Mouse (Mus musculus) CD4-positive helper T cell, adult 2 months (primary cell): ENCODE results near the gene Mfap2.

Source experiments
- DNase-seq: peaks from one replicate; pipeline ENCODE4 v3.0.0-alpha.2; 2012; ENCODE audit warnings: low read depth, missing footprints, low spot score

The Mfap2 gene

DNA sequence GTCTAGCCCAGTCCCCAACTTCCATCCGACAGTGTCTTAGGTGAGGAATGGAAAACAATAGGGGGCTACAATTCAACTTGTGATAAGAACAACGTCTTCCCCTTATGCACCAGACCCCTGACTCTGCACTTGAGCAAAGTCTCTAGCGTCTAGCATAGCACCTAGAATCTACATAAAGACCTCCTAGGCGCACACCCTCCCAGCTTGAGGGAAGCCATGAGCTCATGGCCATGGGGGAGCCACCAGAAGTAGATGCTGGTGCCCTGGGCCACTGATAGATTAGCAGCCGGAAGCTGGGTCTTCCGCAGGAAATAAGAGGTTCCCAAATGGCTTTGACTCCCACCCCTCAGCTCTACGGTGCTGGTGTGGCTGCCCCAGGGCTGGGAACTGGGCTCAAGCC, 22.7 kb upstream of the Mfap2 start:
- peak; percentile 36 for DNase-seq

DNA sequence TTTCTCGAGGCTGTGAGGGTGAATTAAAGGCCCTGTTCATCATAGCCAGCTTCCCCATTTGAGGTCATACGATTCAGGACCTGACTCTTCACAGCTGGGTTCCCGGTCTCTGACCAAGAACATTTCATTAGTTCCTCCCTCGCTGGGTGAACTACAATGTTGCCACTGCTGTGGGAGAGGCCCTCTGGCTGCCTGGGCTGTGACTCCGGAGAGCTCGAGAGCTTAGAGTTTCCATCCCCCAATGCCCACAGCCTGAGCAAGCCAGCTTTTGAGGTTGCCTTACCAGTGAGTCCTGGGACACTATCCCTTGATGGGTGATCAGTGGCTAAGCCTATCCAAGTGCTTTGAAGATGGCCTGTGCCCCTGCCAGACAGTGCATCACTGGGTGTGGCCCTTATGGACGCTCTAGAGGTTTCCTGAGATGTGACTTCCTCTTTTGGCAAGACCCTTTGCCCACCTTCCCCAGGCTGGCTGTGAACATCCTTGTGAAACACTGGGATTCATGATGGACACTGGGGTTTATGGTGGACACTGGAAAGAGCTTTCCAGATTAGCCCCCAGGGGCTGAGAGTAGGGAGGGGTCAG, 21.4 kb upstream of the Mfap2 start:
- DNase-seq, result no peak

DNA sequence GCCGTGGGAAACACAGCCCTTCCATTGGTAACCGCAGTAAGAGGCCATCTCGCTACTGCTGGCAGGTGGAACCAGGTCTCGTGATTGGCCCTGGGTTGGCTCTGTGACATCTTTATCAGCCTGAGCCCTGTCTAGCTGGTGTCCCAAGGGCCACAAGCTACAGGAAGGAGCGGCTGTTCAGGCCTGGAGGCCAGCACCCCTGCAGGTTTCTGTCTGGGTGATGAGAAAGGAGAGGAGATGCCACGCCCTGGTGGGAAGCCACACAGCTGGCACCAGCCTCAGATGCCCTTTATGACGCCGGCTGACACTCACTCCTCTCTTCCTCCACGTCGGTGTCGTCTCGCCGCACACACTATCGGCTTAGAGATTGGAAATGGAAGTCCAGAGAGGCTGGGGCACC, 20.8 kb upstream of the Mfap2 start:
- peak; percentile 45 for DNase-seq

DNA sequence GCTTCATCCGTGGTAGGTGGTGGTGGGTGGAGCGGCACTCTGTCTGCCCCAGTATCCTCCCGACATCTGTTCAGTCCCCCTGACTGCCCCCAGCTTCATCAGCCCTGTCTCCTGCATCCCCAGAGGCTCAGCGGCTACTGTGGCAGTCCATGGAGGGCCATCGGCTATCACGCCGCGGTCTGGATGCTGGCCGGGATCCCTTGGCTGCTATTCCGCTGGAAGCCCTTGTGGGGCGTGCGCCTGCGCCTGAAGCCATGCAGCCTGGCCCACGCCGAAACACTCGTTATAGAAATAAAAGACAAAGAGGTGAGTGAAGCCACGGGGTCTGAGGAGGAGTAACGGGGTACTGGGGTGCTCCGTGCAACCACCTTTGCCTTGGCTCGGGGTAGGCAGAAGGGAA, 18.0 kb upstream of the Mfap2 start:
- no peak for DNase-seq

DNA sequence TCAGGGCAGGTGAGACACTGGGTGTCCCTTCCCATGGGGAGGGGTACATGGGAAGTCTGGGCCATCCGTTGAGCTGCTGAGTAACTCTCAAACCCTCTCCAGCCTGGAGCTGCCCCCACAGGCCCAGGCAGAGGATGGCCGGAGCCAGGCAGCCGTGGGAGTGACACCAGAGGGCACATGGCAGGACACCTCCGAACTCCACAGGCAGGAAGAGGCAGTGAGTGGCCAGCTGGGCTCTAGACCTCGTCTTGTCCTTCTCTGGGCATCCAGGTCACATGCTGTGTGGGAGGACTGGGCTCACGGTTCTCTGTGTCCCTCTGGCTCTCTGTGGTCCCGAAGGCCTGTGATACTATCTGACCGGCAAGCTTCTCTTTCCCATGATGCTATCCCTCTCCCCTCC, 16.4 kb upstream of the Mfap2 start:
- no peak for DNase-seq

DNA sequence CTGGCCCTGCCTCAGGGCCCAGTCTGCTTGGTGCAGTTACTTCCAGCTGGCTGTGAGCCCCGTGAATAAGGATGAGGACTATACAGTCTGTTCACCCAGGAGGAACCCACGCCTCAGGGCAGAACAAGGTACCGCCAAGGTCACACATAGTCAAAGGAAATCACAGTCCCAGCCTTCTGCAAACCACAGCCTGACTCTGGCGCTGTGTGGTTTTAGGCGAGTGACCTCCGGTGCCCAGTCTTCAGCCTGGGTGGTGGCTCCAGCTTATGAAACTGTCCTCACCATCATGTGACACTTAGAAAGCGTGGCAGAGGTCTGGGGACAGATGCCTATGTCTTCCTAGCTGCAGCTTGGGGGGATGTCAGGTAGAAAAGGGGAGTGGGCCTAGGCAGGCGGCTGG, 14.4 kb upstream of the Mfap2 start:
- no peak for DNase-seq

DNA sequence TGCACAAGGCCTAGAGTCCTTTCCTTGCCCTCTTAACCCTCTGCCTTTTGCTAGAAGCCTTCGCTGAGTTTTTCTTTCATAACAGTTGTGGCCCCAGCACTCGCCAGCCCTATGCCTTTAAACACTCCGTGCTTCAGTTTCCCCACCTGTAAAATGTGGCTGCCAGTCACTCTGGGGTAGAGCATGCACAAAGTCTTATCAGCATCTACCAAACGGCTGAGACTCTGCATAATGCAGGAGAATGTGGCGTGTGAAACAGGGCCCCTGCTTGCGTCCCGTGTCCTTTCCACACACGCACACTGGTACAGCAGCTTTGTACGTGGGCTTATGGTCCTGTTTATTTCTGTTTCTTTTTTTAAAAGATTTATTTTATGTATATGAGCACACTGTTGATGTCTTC, 13.4 kb upstream of the Mfap2 start:
- DNase-seq, result no peak

DNA sequence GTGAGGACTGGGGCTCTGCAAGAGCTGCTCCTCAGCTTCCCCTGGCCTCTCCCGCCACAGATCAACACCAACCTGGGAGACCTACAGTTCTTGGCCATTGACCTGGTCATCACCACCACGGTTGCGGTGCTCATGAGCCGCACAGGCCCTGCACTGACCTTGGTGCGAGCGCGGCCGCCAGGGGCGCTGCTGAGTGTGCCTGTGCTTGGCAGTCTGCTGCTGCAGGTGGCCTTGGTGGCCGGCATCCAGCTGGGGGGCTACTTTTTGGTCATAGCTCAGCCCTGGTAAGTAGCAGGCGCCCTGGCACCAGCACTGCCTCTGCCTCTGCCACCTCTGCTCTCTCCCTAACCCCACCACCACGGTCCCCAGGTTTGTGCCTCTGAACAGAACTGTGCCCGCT, 4.2 kb upstream of the Mfap2 start:
- no peak for DNase-seq

DNA sequence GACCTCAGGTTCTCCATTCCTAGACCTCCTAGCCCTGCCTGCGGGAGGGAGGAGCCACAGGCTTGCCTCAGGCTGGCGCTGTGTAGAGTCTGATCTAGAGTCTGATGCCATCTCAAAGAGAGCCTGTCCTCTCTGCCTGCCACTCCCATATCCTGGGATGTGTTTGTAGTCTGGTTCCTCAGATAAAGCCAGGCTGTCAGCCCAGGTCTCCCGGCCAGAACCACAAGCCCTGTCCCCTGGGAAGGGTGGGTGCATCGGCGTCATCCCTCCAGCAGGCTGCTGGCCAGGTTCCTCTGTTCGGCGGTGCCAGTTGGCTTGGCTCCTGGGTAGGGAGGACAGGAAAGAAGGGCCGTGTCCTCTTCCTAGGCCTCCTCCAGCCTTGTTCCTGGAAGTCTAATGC, 2.2 kb upstream of the Mfap2 start:
- DNase-seq, result no peak

DNA sequence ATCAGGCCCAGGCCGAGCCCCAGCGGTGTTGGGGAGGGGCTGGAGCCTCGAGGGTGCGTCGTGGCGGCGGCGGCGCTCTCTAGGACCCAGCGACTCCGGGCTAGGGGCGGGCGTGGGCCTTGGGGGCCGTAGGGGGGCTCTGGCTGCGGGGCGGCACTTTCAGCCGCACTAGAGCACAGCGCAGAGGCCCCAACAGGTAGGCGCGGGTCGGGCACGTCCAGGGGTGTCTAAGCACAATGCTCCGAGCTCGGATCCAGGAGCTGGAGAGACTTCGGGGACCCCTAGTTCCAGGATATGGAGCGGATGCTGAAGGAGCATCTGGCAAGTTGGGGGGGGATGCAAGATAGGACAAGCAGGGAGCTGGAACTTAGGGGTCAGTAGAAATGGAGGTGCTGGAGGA, 308 bp downstream of the Mfap2 start:
- no peak for DNase-seq

DNA sequence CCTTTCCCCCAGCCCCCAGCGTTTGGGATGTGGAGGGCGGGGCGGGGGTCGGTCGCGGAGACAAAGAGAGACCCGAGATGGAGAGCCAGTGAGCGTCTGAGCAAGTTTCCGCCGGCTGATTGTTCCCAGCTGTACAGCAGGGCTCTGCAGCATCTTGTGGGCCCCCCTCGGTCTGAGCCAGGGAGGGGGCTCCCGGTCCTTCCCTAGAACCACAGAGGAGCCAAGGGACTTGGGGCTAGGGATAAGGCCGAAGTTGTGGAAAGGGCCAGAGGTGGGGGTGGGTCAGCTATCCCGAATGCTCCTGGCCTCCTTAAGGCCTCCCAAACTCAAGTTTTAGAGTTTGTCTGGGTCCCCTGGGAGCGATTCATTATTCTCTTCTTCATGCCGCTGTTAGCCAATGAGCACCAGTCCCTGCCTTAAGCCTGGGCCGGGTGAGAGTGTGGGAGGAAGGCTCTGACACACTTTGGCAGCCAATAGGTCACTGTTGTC, 767 bp downstream of the Mfap2 start:
- no peak for DNase-seq

DNA sequence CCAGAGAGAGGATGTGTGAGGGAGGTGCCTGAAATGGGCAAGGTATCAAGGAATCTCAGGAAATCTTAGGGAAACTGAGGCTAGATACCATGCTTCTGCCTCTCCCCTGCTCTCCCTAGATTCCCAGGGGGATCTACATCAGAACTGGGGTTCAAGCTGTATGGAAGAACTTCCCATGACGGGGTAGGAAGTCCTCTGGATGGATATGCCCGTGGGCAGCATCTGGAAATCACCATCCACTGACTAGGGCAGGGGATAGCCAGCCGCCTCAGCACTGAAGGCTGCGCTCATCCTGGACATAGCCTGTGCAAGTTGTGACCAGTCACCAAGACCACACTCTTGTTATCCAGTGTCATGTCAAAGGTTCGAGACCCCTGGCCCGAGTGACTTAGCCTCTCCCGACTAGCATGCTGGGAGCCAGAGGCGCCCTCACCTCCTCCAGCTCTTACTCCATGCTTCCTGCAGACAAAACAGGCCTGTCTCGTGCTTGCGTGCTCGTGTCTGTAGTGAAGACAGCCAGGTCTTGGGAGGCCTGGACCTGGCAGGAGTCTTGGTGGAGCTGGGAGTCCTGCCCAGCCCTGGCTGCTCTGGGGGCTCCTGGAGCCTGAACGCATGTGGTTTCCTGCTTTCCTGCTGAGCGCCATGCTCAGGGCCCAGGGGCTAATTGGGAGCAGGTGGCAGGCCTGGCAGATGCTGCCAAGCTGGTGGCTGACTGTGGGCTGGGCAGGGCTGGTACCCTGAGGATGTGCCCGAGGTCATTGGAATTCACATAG, 1.5 kb downstream of the Mfap2 start:
- no peak for DNase-seq

DNA sequence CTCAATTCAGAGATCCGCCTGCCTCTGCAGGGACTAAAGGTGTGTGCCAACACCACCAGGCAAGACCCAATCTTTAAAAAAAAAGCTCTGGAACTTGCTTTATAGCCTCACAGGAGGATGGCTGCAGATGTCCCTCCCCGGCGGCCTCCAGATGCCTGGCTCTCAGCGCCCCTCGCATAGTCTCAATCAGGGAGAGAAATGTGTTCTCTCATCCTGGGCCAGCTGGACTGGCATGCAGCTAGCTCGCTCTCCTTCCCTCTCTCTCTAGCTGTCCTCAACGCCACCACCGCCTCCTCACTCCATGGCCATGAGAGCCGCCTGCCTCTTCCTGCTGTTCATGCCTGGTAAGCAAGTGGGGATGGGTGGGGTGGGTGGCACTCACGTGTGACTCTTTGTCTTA, 2.3 kb downstream of the Mfap2 start:
- DNase-seq, result no peak

DNA sequence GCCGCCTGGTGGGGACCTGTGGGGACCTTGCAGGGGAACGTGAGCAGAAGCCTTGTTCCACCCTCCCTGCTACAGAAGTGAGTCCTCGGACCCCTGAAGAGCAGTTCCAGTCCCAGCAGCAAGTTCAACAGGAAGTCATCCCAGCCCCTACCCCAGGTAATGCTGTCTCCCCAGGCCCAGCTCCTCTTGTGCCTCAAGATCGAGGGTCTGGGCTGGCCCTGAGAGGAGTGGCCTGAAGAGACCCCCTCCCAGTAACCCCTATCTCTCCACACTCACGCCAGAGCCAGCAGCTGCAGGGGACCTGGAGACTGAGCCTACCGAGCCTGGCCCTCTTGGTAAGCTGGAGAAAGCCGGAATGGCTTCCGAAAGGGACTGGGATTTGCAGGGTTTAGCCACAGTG, 3.9 kb downstream of the Mfap2 start:
- no peak for DNase-seq

DNA sequence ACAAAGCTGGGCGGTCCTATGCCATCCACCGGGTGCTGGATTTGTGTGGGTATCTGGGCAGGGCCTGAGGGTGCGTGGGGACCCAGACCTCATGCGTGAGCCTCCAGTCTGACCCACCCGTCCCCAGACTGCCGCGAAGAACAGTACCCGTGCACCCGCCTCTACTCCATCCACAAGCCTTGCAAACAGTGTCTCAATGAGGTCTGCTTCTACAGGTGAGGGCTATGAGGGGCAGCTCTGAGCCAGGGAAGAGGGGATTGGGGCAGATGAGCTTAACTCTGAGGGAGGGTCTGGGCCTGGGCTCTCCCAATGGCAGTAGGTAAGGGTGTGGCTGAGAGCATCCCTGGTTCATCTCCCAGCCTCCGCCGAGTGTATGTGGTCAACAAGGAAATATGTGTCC, 4.6 kb downstream of the Mfap2 start:
- no peak for DNase-seq

DNA sequence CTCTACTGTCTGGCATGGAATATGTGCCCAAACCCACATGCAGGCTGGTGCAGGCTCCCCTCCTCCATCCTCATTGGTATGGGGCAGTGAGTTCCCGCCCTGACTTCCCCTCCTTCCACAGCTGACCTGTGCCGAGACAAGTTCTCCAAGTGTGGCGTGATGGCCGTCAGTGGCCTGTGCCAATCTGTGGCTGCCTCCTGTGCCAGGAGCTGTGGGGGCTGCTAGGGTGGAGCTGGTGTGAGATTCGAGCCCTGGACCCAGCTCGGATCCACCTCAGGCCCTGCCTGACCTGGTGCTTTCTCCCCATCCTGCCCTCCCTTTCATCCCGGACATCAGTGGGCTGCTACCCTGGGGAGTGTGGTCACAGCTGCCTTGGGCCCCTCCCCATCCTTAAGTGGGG, 5.1 kb downstream of the Mfap2 start:
- no peak for DNase-seq

DNA sequence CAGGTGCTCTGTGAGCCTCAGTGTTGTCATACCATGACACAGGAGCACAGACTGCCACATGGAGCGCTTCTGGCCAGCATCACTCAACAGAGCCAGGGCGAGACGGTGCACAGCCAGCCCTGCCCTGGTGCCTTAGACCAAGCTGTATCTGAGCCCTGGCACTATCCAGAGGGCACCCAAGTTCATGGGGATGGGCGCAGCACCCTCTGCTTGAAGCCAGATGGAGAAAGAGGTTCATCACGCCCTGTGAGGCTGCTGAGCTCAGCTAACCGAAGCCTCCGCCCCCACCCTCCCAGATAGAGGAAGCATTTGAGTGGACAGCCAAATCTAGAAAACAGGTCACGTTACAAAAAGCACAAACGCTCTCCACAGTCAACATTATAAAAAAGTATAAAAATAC, 6.1 kb downstream of the Mfap2 start:
- DNase-seq, result no peak

DNA sequence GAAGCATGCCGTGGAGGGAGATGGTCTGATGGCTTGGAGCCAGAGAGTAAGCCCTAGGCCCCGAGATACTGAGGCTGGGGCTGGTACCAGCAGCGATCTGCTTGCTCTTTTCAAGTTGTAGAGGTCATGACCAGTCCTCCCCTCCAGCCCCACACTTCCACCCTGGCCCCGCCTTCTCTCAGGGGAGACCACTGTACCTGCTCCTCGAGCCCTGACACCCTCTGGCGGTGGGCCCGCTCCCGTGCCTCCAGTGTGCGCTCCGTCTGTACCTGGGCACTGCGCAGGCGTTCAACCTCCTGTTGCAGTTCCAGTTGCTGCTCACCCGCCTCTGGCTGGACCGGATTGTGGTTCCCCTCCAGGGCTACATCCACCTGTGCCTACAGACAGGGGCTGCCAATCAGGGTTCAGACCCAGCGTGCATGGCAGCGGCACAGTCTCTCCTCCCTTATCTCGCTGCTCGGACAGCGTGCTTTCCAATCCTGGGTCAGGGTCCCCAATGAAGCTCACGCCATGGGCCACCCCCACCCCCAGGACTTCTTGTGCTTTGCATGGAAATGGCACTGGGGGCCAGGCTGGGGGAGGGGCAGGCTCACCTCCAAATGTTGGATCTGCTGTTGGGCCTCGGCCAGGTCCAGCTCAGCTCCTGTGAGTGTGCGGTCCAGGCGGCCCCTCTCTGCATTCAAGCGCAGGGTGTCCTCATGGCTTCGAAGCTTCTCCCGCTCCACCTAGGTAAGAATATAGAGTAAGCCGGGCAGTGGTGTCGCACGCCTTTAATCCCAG, 7.6 kb downstream of the Mfap2 start:
- no peak for DNase-seq

DNA sequence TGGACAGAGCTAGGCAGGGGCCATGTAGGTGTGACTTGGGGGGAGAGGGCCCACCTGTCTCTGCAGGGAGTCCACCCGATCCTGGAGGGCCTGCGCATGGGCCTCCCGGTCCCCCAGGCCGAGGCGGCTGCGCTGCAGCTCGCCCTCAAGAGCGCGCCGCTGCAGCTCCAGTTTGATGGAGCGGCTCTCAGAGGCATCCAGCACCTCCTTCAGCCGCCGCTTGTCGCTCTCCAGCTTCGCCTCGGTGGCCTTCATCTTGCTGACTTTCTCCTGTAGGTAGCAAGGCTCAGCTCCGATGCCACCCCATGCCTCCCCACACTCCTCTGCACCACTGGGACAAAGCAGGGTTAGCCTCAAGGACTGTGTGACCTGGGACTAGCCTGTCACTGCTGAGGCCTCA, 10.0 kb downstream of the Mfap2 start:
- no peak for DNase-seq

DNA sequence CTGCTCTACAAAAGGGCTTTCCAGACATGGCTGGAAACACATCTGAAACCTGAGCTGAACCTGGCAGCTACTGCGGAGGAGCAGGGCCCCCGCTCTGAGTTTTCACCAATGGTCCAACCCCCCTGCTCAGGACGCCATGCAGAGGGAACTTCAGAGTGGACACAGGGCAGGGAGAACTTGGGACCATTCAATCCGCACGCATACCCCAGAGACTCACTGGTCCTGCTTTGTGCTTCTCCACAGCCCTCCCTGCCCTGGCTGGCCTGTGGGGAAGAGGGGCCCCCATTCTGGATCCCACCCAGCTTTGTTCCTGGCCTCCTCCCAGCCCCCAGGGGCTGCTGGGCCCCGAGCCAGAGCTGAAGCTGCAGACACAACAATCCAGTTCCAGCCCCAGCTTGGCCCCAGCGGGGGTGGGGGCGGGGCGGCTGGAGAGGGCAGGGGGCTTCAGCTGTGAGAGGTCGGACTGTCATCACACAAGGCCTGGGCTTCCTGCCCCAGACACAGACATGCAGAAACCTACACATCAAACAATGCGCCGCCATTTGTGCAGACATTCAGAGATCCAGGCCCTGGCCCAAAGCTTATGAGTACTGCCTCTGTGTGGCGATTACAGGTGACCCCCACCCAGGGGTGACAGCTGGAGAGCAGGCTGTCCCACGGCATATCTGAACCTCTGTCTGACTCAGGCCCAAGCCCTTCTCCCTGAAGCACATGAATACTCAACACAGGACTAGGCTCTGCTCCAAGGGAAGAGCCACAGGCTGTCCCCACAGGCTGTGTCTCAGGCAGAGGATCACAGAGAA, 10.8 kb downstream of the Mfap2 start:
- no peak for DNase-seq

DNA sequence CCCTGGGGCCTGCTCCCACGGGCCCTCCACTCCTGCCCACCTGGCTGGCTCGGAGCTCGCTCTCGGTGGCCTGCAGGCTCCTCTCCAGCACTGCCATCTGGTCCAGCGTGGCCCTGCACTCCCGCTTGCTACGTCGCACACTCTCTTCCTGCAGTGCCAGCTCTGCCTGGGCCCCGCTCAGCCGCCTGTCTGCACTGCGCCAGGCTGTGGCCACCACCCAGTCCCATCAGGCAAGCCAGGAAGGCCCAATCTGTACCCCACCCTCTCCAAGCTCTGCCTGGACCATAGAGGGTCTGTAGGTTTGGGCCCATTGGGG, 11.4 kb downstream of the Mfap2 start:
- DNase-seq, result no peak

DNA sequence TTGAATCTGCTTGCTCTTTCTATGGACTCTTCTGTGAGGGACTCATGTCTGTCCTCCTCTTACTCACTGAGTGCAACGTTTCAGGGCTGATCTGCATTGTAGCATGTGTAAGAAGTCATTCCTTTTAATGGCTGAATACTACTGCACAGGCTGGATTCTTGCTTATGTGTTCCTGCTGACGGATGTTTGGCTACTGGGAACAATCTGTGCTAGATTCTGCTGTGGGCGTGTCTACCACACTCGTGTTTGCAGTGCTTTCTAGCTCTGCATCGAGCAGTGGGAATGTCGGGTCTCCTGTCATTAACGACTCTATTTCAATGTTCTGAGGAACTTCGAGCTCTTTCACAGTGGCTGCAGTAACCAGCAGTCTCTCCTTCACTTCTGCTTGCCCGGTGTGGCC, 13.8 kb downstream of the Mfap2 start:
- no peak for DNase-seq
